Mouse (Mus musculus): ENCODE data around the gene Vldlr. TPM values are rescaled to one million over a fixed set of nuclear protein-coding genes. Genes with fewer than 3 reads are reported as not detected.

The Vldlr gene
- total RNA-seq, 1 experiment from 2014 or later, result 0.47 TPM

- no peak for ATAC-seq (ENCODE audit: extremely low read depth, insufficient number of reproducible peaks, low FRiP score, poor library complexity, severe bottlenecking)
Observed at GRCm38 (mm10) chr19:27226626-27227025, 10.3 kb downstream of the Vldlr start.

- ATAC-seq (ENCODE audit: extremely low read depth, insufficient number of reproducible peaks, low FRiP score, poor library complexity, severe bottlenecking), result no peak
Observed at GRCm38 (mm10) chr19:27227131-27227530, 10.8 kb downstream of the Vldlr start.

- no peak for ATAC-seq (ENCODE audit: extremely low read depth, insufficient number of reproducible peaks, low FRiP score, poor library complexity, severe bottlenecking)
Observed at GRCm38 (mm10) chr19:27228254-27228653, 12.0 kb downstream of the Vldlr start.

GRCm38 (mm10) chr19:27233386-27233785 lies 17.1 kb downstream of the Vldlr start:
- ATAC-seq (ENCODE audit: extremely low read depth, insufficient number of reproducible peaks, low FRiP score, poor library complexity, severe bottlenecking), result no peak

GRCm38 (mm10) chr19:27239913-27240312 lies 23.6 kb downstream of the Vldlr start:
- no peak for ATAC-seq (ENCODE audit: extremely low read depth, insufficient number of reproducible peaks, low FRiP score, poor library complexity, severe bottlenecking)

GRCm38 (mm10) chr19:27243527-27243926 lies 27.2 kb downstream of the Vldlr start:
- ATAC-seq (ENCODE audit: extremely low read depth, insufficient number of reproducible peaks, low FRiP score, poor library complexity, severe bottlenecking), result no peak

GRCm38 (mm10) chr19:27254756-27255155 lies 38.5 kb downstream of the Vldlr start:
- no peak for ATAC-seq (ENCODE audit: extremely low read depth, insufficient number of reproducible peaks, low FRiP score, poor library complexity, severe bottlenecking)

- ATAC-seq (ENCODE audit: extremely low read depth, insufficient number of reproducible peaks, low FRiP score, poor library complexity, severe bottlenecking), result no peak
Observed at GRCm38 (mm10) chr19:27255678-27256077, 39.4 kb downstream of the Vldlr start.

- ATAC-seq (ENCODE audit: extremely low read depth, insufficient number of reproducible peaks, low FRiP score, poor library complexity, severe bottlenecking), result no peak
Observed at GRCm38 (mm10) chr19:27260102-27260501, 43.8 kb downstream of the Vldlr start.

GRCm38 (mm10) chr19:27260621-27261278 lies 44.5 kb downstream of the Vldlr start:
- ATAC-seq (ENCODE audit: extremely low read depth, insufficient number of reproducible peaks, low FRiP score, poor library complexity, severe bottlenecking), result no peak

- no peak for ATAC-seq (ENCODE audit: extremely low read depth, insufficient number of reproducible peaks, low FRiP score, poor library complexity, severe bottlenecking)
Observed at GRCm38 (mm10) chr19:27262141-27262540, 45.9 kb downstream of the Vldlr start.

- no peak for ATAC-seq (ENCODE audit: extremely low read depth, insufficient number of reproducible peaks, low FRiP score, poor library complexity, severe bottlenecking)
Observed at GRCm38 (mm10) chr19:27273385-27273784, 57.1 kb downstream of the Vldlr start.

GRCm38 (mm10) chr19:27274382-27274781 lies 58.1 kb downstream of the Vldlr start:
- ATAC-seq (ENCODE audit: extremely low read depth, insufficient number of reproducible peaks, low FRiP score, poor library complexity, severe bottlenecking), result no peak

- ATAC-seq (ENCODE audit: extremely low read depth, insufficient number of reproducible peaks, low FRiP score, poor library complexity, severe bottlenecking), result no peak
Observed at GRCm38 (mm10) chr19:27279174-27279573, 62.9 kb downstream of the Vldlr start.

Other genes starting within 250 kb of the Vldlr start
- not detected in 2 replicates for gene Kcnv2, start 106.1 kb downstream of the Vldlr start, total RNA-seq (2017)
- gene Pum3, start 213.3 kb downstream of the Vldlr start, total RNA-seq (2017), result 60.9 and 69.7 TPM in 2 replicates